Mouse (Mus musculus) kidney, adult 9 months (tissue): ENCODE results near the gene Gm6793.

Experiments used
- DNase-seq: peaks from one replicate; pipeline ENCODE4 v3.0.0; 2022

The Gm6793 gene

GRCm38 (mm10) chr8:112014936-112015335 lies at the start of gene Gm6793:
TSS of gene Gm6793 (minus strand) at chr8:112015036.
- DNase-seq: no peak

GRCm38 (mm10) chr8:112061372-112061771 lies 46.5 kb upstream of the Gm6793 start:
- peak; percentile 49 for DNase-seq

GRCm38 (mm10) chr8:112054456-112054855 lies 39.6 kb upstream of the Gm6793 start:
- no peak for DNase-seq

GRCm38 (mm10) chr8:112051537-112051936 lies 36.7 kb upstream of the Gm6793 start:
- DNase-seq: no peak

GRCm38 (mm10) chr8:112049984-112050383 lies 35.1 kb upstream of the Gm6793 start:
- DNase-seq: no peak

GRCm38 (mm10) chr8:112048293-112048692 lies 33.5 kb upstream of the Gm6793 start:
- no peak for DNase-seq

- peak; percentile 76 for DNase-seq
These were observed 31.1 kb upstream of the Gm6793 start for GRCm38 (mm10) chr8:112045896-112046295.

- no peak for DNase-seq
These were observed 30.3 kb upstream of the Gm6793 start for GRCm38 (mm10) chr8:112045182-112045581.

- no peak for DNase-seq
These were observed 22.7 kb upstream of the Gm6793 start for GRCm38 (mm10) chr8:112037521-112037920.

GRCm38 (mm10) chr8:112034603-112035002 lies 19.8 kb upstream of the Gm6793 start:
- peak; percentile 64 for DNase-seq

- DNase-seq: no peak
These were observed 18.2 kb upstream of the Gm6793 start for GRCm38 (mm10) chr8:112033071-112033470.

- no peak for DNase-seq
These were observed 15.8 kb upstream of the Gm6793 start for GRCm38 (mm10) chr8:112030663-112031062.

GRCm38 (mm10) chr8:112029455-112029854 lies 14.6 kb upstream of the Gm6793 start:
- no peak for DNase-seq

GRCm38 (mm10) chr8:112011816-112012242 lies 3.0 kb downstream of the Gm6793 start:
- DNase-seq: peak; percentile 42

GRCm38 (mm10) chr8:112010997-112011815 lies 3.6 kb downstream of the Gm6793 start, which contains the start of the genes Kars and Terf2ip:
TSS of gene Kars (minus strand) at chr8:112011323.
TSS of gene Terf2ip (plus strand) at chr8:112011398.
- DNase-seq: peak; percentile 94

GRCm38 (mm10) chr8:112009558-112009957 lies 5.3 kb downstream of the Gm6793 start:
- DNase-seq: no peak

- DNase-seq: no peak
These were observed 7.2 kb downstream of the Gm6793 start for GRCm38 (mm10) chr8:112007669-112008068.

- no peak for DNase-seq
These were observed 9.2 kb downstream of the Gm6793 start for GRCm38 (mm10) chr8:112005601-112006000.

- DNase-seq: no peak
These were observed 10.1 kb downstream of the Gm6793 start for GRCm38 (mm10) chr8:112004754-112005153.

- no peak for DNase-seq
These were observed 22.2 kb downstream of the Gm6793 start for GRCm38 (mm10) chr8:111992703-111993039.

GRCm38 (mm10) chr8:111992013-111992702 lies 22.7 kb downstream of the Gm6793 start, which contains the start of gene Adat1:
TSS of gene Adat1 (minus strand) at chr8:111992302.
- DNase-seq: peak; percentile 86

GRCm38 (mm10) chr8:111991278-111991677 lies 23.6 kb downstream of the Gm6793 start:
- no peak for DNase-seq

- DNase-seq: peak; percentile 82
These were observed 24.9 kb downstream of the Gm6793 start for GRCm38 (mm10) chr8:111989911-111990310.

- no peak for DNase-seq
These were observed 30.3 kb downstream of the Gm6793 start for GRCm38 (mm10) chr8:111984511-111984910.
